Mouse (Mus musculus) thymus, adult 2 months (tissue): ENCODE measurements around the gene Hyal3.

Experiments
- CTCF ChIP-seq: fragments of 200-500 bp; IDR thresholded peaks from 2 replicates; pipeline ENCODE4 v1.5.1; 2012; ENCODE audit warnings: mild to moderate bottlenecking, control low read depth, low read length, moderate library complexity, borderline replicate concordance; ENCODE audit not compliant: control insufficient read depth, poor library complexity, insufficient read depth; ENCODE audit errors: extremely low read depth
- POLR2A ChIP-seq: fragments of 200-500 bp; IDR thresholded peaks from 2 replicates; pipeline ENCODE4 v1.6.1; 2012; ENCODE audit warnings: mild to moderate bottlenecking, low read length, control low read depth, moderate library complexity; ENCODE audit not compliant: control insufficient read depth, poor library complexity, insufficient read depth; ENCODE audit errors: extremely low read depth

- TF ChIP-seq POLR2A (no peak), CTCF (no peak)
These were observed 37.9 kb upstream of the Hyal3 start for GRCm38 (mm10) chr9:107542721-107543120.
